9 mouse cellular contexts compared by ENCODE assay signal in the genomic region with DNA sequence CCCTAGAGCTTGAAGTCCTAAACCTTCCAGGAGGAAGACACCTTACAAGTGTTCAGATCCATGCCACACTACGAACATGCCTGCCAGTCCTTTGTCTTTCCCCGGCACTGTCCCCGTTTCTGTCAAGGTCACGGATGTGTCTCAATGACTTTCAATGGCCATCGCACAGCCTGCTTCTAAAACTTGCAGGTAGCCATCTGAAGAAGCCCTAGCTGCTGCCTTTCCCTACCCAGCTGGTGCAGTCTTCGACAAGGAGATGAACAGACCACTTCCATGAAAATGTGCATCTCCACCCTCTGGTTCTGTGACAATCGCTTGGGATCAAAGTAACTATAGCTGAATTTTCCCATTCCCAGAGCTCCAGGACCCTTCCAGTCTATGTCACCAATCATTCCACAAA. TPM values are rescaled to one million over a fixed set of nuclear protein-coding genes. Genes with fewer than 3 reads are reported as not detected.
DNase-seq lines count a peak whose midpoint lies in the region; ATAC-seq and TF ChIP-seq lines count a peak whose summit lies in the region.
"Had no signal": no experiment of that assay in that cellular context is flagged by ENCODE, and none has a peak within 500 bp of the region (broad histone marks: within the 10 kb centered on the region; RNA-seq: fewer than 3 reads in every experiment).

No protein-coding gene starts in this region.

- peaks cover 77% of the 10 kb centered on the region for H3K4me1 ChIP-seq in heart, embryonic 13.5 days
- H3K4me1 ChIP-seq in heart, embryonic 12.5 days (replicated peaks): peaks cover 69% of the 10 kb centered on the region
- H3K4me1 ChIP-seq in neural tube, embryonic 11.5 days (ENCODE audit: control insufficient read depth, insufficient read depth, low read length): peaks cover 6% of the 10 kb centered on the region; the same call in 1 of the 2 replicates
- peaks cover 80% of the 10 kb centered on the region for H3K4me1 ChIP-seq in limb, embryonic 12.5 days (replicated peaks)
- H3K4me1 ChIP-seq in stomach, postnatal 0 days (replicated peaks; ENCODE audit: control insufficient read depth, insufficient read depth): peaks cover 3% of the 10 kb centered on the region; the same call in 1 of the 2 replicates

- WGBS in heart, embryonic 13.5 days: 65% methylated on average over 7 of the region's 7 CpGs
- WGBS in heart, embryonic 12.5 days: 70% methylated on average over 7 of the region's 7 CpGs
- WGBS in neural tube, embryonic 11.5 days: 78% methylated on average over 7 of the region's 7 CpGs
- WGBS in limb, embryonic 12.5 days: 83% methylated on average over 7 of the region's 7 CpGs
- WGBS in stomach, postnatal 0 days: 82% methylated on average over 7 of the region's 7 CpGs

- no peak for TF ChIP-seq CTCF in stomach, postnatal 0 days (IDR thresholded peaks at IDR 0.05; ENCODE audit: low read depth)

- H3K4me2 ChIP-seq in heart, embryonic 13.5 days: peak overlapping the region; percentile 25; the same call in 1 of the 2 replicates
- no peak overlapping the region for H3K4me2 ChIP-seq in heart, embryonic 12.5 days
- peak overlapping the region; percentile 27; the same call in 1 of the 2 replicates for H3K4me2 ChIP-seq in neural tube, embryonic 11.5 days (ENCODE audit: low read depth)
- peak overlapping the region; percentile 52 for H3K4me2 ChIP-seq in limb, embryonic 12.5 days
- H3K4me2 ChIP-seq in stomach, postnatal 0 days (replicated peaks; ENCODE audit: low read depth): peak overlapping the region; percentile 23; the same call in 1 of the 2 replicates

- H3K9me3 ChIP-seq in heart, embryonic 13.5 days: no peaks in the 10 kb centered on the region
- no peaks in the 10 kb centered on the region for H3K9me3 ChIP-seq in heart, embryonic 12.5 days (replicated peaks)
- H3K9me3 ChIP-seq in neural tube, embryonic 11.5 days (ENCODE audit: control insufficient read depth, low read length): no peaks in the 10 kb centered on the region
- no peaks in the 10 kb centered on the region for H3K9me3 ChIP-seq in limb, embryonic 12.5 days
- H3K9me3 ChIP-seq in stomach, postnatal 0 days (ENCODE audit: control insufficient read depth, low read length): no peaks in the 10 kb centered on the region

- H3K9ac ChIP-seq in heart, embryonic 13.5 days: peak overlapping the region; percentile 40; the same call in 1 of the 2 replicates
- no peak overlapping the region for H3K9ac ChIP-seq in heart, embryonic 12.5 days
- no peak overlapping the region for H3K9ac ChIP-seq in neural tube, embryonic 11.5 days (ENCODE audit: low read length)
- H3K9ac ChIP-seq in limb, embryonic 12.5 days (replicated peaks): peak overlapping the region; percentile 40; the same call in 1 of the 2 replicates
- H3K9ac ChIP-seq in stomach, postnatal 0 days (ENCODE audit: low read length): no peak overlapping the region

- H3K27me3 ChIP-seq in heart, embryonic 13.5 days (replicated peaks): no peaks in the 10 kb centered on the region
- H3K27me3 ChIP-seq in heart, embryonic 12.5 days (replicated peaks): no peaks in the 10 kb centered on the region
- no peaks in the 10 kb centered on the region for H3K27me3 ChIP-seq in neural tube, embryonic 11.5 days (ENCODE audit: control insufficient read depth, insufficient read depth, low read length)
- no peaks in the 10 kb centered on the region for H3K27me3 ChIP-seq in limb, embryonic 12.5 days
- no peaks in the 10 kb centered on the region for H3K27me3 ChIP-seq in stomach, postnatal 0 days (ENCODE audit: control insufficient read depth, insufficient read depth, low read length)

- H3K4me3 ChIP-seq in heart, embryonic 13.5 days: no peak overlapping the region
- no peak overlapping the region for H3K4me3 ChIP-seq in heart, embryonic 12.5 days
- no peak overlapping the region for H3K4me3 ChIP-seq in neural tube, embryonic 11.5 days (ENCODE audit: low read depth, low read length)
- H3K4me3 ChIP-seq in limb, embryonic 12.5 days (replicated peaks): 0 out of 2 replicates have a peak overlapping the region, but pooled peaks have one; percentile 6
- no peak overlapping the region for H3K4me3 ChIP-seq in stomach, postnatal 0 days (ENCODE audit: low read depth, low read length)

- TF ChIP-seq EP300 in stomach, postnatal 0 days (optimal IDR thresholded peaks at IDR 0.05): no peak

- H3K36me3 ChIP-seq in heart, embryonic 13.5 days: no peaks in the 10 kb centered on the region
- H3K36me3 ChIP-seq in heart, embryonic 12.5 days: no peaks in the 10 kb centered on the region
- no peaks in the 10 kb centered on the region for H3K36me3 ChIP-seq in neural tube, embryonic 11.5 days (ENCODE audit: control insufficient read depth, insufficient read depth, low read length)
- no peaks in the 10 kb centered on the region for H3K36me3 ChIP-seq in limb, embryonic 12.5 days
- no peaks in the 10 kb centered on the region for H3K36me3 ChIP-seq in stomach, postnatal 0 days (ENCODE audit: control insufficient read depth, insufficient read depth, low read length)

- peak overlapping the region; percentile 14; the same call in 1 of the 2 replicates for H3K27ac ChIP-seq in heart, embryonic 13.5 days (replicated peaks)
- H3K27ac ChIP-seq in heart, embryonic 12.5 days (ENCODE audit: poor library complexity, severe bottlenecking): no peak overlapping the region
- no peak overlapping the region for H3K27ac ChIP-seq in neural tube, embryonic 11.5 days (ENCODE audit: low read depth, low read length)
- peak overlapping the region; percentile 79 for H3K27ac ChIP-seq in limb, embryonic 12.5 days
- H3K27ac ChIP-seq in stomach, postnatal 0 days (replicated peaks): peak overlapping the region; percentile 24; the same call in 1 of the 2 replicates

- DNase-seq in neural tube, embryonic 11.5 days (ENCODE audit: low spot score): no peak
- DNase-seq in neural tube, embryonic 10.5 days (ENCODE audit: extremely low spot score, low spot score): no peak
- no peak for DNase-seq in stomach, postnatal 0 days (ENCODE audit: low spot score)
- DNase-seq in cerebellum, postnatal 14 days: no peak
- DNase-seq: thymus, adult 2 months had no signal

- ATAC-seq in heart, embryonic 13.5 days (ENCODE audit: extremely low read depth, insufficient number of reproducible peaks, low FRiP score, low TSS enrichment): no peak
- ATAC-seq in heart, embryonic 12.5 days (ENCODE audit: insufficient number of reproducible peaks, low FRiP score): no peak
- no peak for ATAC-seq in neural tube, embryonic 11.5 days (ENCODE audit: insufficient read depth, low FRiP score, low TSS enrichment)
- ATAC-seq in limb, embryonic 12.5 days (ENCODE audit: insufficient number of reproducible peaks, insufficient read depth, low FRiP score, low TSS enrichment, low read depth): no peak
- ATAC-seq in stomach, postnatal 0 days (ENCODE audit: low FRiP score, low TSS enrichment): no peak
- no peak for ATAC-seq in activated CD4-positive, CD25-positive, alpha-beta regulatory T cell, adult 4 months

RNA-seq across cellular contexts. Expression of a gene that starts 7.6 kb away (rescaled TPM):
- polyA plus RNA-seq in heart, embryonic 13.5 days (2015; fragmentation: Nextera tagmentation; extraction: Ambion mirVana): 15.4 and 20.9 TPM in 2 replicates
- 20.8 and 20.9 TPM in 2 replicates for polyA plus RNA-seq in heart, embryonic 12.5 days (2016; fragmentation: Nextera tagmentation; extraction: Ambion mirVana)
- polyA plus RNA-seq in neural tube, embryonic 11.5 days (2014; fragmentation: Nextera tagmentation; extraction: Ambion mirVana): 12.3 and 16.1 TPM in 2 replicates
- 29.7 and 30.3 TPM in 2 replicates for polyA plus RNA-seq in limb, embryonic 12.5 days (2016; fragmentation: Nextera tagmentation; extraction: Ambion mirVana)
- polyA plus RNA-seq in stomach, postnatal 0 days (2015; fragmentation: Nextera tagmentation; extraction: Ambion mirVana): 14.6 and 14.7 TPM in 2 replicates
- polyA plus RNA-seq in activated CD4-positive, CD25-positive, alpha-beta regulatory T cell, adult 4 months (2017; shearing (Covaris generic)): 10 to 100 TPM; 12.0 to 21.5 TPM

Comparison
In these comparisons a context has a peak if more than half of its experiments do, and no peak if none do; other contexts are left out.
1. H3K27ac ChIP-seq: peak in heart, embryonic 13.5 days (single experiment), limb, embryonic 12.5 days (single experiment) and stomach, postnatal 0 days (single experiment); none in heart, embryonic 12.5 days (single experiment) and neural tube, embryonic 11.5 days (single experiment).
2. H3K9ac ChIP-seq: peak in heart, embryonic 13.5 days (single experiment) and limb, embryonic 12.5 days (single experiment); none in heart, embryonic 12.5 days (single experiment), neural tube, embryonic 11.5 days (single experiment) and stomach, postnatal 0 days (single experiment).